Mouse (Mus musculus) testis, postnatal 14 days (tissue): ENCODE data around the gene Dok4.
"Not testable (repeated sequence)": the region's sequence is repeated elsewhere in the genome, so short reads cannot be mapped to it uniquely, and the experiment has no call there.

Experiments used
- DNase-seq: peaks from one replicate; pipeline ENCODE4 v3.0.0; 2021; ENCODE audit warnings: low spot score

Dok4 gene

DNA sequence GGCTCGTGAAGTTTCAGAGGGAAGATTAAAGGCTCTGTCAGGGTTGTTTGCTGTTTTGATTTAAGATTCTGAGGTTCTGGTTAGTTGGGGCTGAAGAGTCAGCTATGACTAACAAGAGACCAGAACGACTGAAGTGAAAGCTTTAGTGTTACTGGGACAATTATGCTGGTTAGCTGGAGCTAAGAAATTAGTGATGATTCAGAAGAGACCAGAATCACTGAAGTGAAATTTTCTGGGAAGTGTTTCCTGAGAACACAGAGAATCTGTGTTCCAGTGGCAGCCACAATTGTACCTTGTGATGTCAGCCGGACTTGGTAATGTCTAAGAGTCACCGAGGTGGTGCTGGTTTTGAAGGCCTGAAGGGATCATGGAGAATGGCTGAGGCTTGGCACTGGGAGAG, 4.6 kb upstream of the Dok4 start:
- DNase-seq = no peak

DNA sequence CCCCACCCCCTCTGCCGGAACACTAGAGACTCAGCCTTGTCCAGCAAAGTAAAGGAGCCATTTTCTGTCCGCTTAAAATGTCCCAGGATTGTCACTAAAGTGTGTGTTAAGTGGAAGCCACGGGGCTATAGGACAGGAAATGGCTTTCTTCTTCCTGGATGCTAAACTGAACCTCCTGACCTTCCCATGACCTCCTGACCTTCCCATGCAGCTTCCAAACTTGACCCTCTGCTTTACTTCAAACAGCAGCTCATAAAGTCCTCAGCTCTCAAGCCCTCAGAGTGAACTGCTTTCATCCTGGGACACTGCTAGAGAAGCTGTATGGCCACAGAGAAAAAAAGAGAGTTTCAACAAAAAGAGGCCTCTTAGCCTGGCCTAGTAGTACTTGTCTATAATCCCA, 690 bp upstream of the Dok4 start:
- DNase-seq = no peak

DNA sequence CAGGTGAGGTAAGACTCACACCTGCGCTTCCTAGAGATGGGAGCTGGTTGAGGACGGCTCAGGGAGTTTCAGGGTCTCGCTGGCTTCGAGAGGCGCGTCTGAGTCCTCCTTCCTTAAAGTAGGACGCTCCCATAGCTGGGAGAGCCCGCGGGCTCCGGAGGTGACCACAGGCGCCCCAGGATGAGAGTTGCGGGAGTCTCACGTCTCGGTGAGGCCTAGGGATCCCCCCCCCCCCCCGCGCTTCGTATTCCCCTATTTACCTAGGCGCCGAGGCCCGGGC, 319 bp downstream of the Dok4 start:
- no peak for DNase-seq

DNA sequence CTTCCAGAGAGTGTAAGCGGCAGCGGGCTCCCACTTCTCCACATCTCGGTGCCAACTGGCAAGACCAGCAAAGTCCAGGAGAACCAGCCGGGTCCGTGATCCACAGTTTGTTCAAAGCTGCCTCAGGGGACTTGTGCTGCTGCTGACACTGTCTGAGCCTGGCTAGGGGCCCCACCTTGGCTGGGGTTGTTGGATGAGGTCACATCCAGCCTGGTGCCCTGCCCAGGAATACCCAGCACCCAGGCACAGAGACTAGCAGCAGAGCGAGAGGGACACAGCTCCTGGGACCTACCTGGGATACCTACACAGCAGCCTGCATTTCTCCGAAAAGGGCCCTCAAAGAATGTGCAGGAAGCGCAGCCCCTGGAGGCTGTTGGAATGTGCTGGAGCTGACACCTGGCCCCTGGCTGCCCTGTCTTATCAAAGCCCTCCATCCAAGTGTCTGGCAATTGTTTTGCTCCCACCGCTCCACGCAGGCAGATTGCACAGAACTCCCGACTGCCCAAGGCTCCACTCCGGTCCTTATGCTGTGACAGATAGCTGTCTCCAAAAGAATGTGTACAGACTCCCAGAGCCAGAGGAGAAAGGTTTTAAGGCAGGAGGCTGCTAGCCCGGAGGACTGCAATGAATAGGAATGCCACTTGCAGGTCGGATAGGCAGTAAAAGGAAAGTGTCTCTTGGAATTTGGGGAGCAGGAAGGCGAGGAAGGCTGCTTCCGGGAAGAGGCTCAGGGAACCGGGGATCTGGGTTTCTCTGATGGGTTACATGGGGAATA, 847 bp downstream of the Dok4 start:
- DNase-seq = no peak

DNA sequence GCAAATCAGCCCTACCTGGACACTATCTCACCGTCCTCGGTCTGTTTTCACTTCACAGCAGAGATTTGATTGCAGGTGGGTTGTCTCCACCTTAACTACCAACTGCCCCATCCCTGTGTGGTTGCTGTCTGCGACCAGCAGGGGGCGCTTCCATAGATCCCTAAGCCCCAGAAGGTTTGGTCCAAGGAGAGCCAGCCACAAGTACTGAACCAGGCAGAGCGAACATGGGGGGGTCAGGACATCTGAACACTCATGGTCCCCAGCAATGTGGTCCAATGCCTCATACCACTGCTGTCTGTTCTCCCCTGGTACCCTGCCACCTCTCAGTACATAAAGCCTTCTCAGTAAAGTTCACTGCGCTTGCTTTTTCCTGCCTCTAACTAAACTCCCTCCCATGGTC, 1.8 kb downstream of the Dok4 start:
- DNase-seq = peak; percentile 63

DNA sequence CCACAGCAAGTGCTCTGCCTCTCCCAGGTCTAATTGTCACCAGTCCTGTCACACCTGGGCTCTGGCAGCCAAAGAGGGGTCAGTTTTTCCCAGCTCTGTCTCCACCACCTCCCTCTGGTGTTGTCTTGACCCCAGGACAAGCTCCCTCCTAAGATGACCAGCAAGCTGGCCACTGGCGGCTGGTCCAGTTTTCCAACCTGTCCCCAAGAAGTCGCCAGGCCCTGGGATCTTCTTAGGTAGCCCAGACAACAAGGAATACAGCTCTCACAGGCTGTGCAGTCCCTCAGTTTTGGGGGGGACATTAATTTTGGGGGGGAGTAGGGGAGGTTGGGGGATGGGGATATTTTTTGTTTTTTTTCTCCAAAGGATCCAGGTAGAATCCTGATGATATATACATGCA, 3.6 kb downstream of the Dok4 start:
- DNase-seq = no peak

DNA sequence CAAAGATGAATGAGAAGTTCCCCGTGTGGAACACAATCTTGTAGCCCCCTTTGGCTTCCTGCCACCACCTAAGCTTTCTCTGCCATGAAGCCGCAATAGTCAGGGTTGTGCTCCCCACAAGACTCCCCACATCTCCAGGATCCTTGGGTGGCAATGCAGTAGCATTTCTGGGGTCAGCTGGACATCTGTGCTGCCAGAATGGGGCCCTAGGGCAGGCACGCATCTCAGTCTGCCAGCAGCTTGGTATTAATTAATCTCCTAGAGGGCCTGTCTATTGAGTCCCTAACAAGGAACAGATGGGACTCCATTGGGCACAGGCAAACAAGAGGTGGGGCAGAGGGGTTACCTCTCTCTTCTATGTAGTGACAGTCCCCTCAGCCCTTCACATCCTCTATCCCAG, 4.0 kb downstream of the Dok4 start:
- DNase-seq = no peak

DNA sequence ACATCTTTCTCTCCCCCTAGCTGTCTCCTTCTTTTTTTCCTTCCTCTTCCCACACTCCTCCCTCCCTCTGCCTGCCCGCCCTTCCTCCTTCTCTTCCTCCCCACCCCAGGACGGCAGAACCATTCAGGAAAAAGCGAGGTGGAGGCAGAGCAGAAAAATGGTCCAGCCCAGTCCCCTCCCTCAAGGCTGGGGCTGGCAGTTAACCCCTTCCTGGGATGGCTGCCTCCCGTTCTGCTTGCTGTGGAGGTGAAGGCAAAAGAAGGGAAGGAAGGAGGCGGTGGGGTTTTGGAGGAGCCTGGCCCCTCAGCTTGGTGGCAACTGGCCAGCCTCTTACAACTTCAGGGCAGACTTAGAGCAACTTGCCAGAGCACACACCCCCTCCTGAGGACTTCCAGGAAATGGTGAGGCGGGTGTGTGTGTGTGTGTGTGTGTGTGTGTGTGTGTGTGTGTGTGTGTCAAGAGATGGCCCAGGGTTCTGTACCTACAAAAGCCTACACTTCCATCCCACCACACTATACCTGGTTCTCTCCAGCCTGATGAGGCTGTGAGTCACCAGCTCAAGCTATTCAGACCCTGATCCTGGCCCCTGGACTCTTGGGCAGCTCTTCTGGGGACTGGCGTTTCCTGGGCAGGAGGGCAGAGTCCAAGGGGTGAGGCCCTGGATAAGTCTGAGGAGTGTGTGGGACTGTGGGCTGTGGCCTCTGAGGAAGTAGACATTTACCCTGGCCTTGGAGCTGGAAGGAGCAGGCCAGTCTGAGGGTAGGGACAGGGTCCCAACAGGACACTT, 4.8 kb downstream of the Dok4 start:
- peak; percentile 36 for DNase-seq

DNA sequence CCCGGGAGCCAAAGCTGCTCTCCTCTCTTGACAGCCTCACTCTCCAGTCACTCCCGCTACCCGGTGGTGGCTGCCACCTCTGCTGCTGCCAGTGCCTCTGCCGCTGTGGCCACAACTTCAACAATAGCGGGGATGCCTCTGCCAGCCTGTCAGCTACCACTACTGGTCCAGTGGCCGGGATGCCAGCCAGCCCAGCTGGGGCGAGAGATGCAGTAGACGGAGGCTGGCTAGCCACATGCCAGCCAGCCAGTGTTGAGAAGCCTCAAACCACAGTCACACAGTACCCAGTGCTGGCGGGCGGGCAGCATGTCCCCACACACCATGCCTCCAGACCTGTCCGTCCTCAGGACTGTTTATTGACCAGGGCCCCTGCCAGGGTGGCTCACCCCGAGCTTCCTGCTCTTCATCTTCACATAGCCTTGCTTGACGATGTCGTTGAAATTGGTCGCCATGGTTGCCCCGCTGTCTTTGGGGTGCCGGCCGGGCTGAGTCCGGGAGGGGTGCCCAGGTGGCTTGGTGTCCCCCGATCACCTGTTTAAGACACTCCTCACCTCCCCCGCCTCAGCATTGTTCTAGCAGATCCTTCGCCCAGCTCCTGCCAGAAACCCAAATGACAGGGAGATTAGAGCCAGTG, 5.5 kb downstream of the Dok4 start:
- no peak for DNase-seq

DNA sequence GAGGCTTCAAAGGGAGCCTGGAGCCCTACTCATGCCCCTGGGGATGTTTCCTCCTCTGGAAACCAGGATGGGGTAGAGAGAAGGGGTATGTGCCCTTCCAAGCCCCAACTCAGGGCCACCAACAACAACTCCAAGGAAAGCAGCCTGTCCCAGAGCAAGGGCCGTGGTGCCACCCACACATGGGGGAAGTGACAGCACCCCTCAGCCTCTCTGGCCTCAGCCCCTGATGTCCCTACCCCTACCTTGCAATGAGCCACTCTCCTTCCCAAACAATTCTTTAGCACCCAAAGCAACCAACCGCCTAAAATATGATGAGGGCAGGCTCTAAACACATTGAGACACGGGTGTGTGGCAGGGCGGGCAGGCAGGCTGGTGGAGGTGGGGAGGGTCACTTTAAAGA, 6.1 kb downstream of the Dok4 start:
- DNase-seq = no peak

DNA sequence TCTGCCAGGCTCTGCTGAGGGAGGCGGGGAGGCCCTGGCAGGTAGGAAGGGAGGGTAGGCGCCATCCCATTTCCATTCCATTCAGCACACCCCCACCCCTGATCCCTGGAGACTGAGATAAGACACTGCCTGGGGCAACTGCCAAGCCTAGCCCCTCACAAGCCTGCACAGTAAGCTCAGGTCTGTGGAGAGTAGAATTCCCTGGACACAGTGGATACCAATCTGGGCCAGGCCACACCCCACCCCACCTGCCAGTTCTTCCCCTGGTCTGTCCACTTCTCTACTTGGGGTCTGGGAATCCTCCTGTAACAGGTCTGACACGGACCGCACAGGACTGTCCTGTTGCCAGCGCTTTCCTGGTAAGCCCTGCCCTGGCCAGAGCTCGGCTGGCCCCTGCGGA, 7.0 kb downstream of the Dok4 start:
- DNase-seq = no peak

DNA sequence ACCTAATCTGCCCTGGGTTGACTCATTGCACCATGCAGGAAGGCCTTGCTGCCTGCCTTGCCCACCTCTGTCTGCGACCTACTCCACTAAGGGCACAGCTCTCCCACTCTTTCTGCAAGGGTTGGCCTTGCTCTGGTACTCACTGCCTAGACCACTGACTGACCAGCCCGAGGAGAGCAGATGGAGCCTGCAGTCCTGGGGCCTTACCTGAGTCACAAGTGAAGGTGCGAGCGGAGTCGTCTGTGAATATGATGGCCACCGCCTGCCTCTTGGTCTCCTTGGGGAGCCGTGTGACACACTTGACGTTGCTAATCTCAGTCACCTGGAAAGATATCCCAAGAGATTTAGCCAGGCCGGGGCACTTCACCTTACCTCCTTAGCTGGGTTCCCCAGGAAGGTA, 9.2 kb downstream of the Dok4 start:
- DNase-seq = no peak

DNA sequence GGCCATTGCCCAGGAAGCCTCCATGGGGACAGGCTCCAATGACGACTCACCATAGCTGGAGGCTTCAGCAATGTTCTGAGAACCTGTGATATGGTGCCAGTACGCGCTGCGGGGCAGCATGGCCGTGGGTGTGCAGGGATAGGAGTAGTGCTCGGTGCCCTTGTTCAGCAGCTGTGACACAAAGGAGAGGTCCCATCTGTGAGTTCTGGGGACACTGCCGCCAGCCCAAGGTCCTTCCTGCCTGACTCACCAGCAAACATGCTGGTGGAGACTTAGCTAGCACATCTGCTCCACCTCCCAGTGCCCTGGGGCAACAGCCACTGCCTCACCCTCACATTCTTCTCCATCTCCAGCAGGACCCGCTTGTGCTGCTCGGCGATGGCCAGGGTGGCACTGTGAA, 10.8 kb downstream of the Dok4 start:
- DNase-seq = no peak

DNA sequence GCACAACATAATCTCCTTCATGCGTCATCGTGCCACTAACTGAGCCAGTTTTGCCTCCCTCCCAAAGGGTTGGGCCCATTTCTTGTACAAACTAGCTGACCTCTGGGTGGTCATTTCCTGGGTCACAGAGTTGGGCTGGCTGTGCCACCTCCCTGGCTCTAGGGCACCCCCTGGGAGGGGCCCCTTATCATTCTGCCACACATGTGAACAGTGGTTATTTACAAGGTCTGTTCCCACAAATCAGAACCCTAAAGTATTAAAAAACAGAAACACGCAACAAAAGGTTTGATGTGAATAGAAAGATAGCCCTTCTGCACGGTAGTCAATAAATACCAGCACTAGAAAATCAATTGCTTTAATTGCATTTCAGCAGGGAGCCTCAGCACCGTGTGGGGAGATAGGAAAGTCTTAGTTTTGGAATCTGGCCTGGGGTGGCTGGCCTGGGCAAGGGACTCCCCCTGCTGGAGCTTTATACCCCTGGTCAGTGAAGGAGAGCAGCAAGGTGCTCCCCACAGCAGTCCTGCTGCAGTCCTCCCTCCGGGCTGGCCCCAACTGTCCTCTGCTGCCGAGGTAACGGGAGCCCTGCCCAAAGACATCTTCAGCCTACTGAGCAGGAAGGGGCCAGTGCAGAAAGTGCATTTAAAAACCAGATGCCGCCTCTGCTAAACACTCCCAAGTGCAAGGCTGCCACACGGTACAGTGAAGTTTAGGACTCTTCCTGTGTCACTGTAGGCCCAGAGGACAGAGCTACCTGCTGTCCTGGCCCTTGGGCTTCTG, 12.0 kb downstream of the Dok4 start:
- DNase-seq = no peak

DNA sequence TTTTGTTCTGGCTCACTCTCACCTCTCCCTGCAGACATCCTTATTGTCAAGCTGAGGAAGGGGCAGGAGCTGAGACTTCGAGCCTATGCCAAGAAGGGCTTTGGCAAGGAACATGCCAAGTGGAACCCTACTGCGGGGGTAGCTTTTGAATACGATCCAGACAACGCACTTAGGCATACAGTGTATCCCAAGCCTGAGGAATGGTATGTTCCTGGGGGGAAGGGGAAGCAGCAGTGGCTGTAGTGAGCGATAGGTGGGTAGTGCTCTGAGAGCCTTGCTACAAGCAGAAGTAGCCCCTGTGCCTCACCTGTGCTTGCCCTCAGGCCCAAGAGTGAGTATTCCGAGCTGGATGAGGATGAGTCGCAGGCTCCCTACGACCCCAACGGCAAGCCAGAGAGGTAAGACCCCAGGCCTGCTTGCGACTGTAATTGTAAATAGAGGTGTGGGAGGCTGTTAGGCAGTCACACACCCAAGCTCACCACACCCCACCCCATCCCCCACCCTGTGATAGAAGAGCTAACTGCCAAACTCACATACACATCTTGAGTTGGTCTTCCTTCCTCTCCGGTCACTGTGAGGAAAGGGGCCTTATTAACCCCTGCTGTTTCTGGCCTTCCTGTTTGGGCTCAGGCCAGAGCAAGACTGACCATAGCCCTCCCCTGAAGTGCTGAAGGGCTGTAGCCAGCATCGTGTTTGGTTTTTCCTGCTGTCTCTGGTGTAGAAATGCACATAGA, 13.5 kb downstream of the Dok4 start:
- DNase-seq = no peak

DNA sequence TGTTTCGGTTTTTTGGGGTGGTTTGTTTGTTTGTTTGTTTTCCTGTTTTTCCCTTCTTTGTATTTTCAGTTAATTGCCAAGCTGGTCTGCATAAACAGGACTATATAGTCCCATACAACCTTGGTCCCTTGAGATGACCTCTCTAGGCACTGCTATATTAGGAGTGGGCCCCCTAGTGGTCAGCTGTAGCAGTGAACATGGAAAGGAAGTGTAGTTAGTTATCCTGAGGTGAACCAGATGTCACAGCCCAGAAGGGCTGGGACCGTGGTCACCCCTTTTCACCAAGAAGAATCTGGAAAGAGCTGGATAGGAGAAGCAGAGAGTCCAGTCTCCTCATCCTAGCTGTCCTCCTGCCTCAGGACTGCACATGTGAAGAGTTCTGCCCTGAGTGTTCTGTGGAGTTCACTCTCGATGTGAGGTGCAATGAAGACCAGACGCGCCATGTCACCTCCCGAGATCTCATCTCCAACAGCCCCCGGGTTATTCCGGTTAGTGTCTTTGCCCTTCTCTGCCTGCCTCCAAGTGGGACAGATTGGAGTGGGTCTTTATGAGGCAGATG, 14.7 kb downstream of the Dok4 start:
- no peak for DNase-seq

DNA sequence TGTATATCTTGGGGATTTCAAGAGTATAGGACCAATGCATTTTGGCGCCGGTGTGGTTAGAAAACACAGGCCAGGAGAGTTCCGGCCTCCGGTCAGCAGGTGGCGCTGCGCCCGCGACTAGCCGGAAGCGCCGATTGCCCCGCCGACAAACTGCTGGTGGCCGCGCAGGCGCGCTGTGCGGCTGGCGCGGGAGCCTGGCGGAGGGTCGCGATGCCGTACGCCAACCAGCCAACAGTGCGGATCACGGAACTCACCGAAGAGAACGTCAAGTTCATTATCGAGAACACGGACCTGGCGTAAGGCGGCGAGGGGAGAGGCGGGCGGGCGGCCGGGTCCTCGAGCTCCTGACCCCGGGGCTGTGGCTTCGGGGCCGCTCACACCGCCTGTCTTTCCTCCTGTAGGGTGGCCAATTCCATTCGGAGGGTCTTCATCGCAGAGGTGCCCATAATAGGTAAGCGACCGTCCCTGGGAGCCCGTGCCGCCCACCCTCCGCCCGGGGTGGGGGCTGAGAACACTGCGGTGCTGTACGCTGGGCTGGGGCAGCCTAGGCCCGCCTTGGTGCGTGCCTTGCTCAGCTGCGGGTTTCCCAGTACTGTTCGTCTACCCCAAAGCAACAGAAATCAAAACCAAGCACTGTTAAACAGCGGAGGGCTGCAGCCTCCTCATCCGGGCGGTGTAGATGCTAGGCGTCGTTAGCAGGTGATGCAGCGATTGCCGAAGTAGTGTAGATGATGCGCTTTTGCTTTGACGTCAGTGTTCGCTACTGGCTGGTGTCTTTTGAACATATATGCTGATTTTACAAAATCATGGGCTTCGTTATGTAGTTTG, 18.6 kb downstream of the Dok4 start, which contains the start of gene Polr2c:
TSS of gene Polr2c (plus strand) at position 105 of the 828 bp plus-strand sequence.
- peak; percentile 88 for DNase-seq

DNA sequence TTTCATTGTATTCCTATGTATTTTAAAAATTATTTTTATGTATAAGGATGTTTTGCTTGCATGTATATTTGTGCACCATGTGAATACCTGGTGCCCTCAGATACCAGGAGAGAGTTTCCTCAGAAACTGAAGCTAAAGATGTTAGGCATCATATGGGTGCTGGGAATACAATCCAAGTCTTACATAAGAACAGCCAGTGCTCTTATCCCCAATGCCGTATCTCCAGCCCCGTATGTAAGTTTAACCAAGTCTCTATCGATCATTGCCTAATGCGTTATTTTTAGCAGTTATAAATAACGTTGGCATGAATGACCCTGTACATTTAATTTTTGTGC, 19.2 kb downstream of the Dok4 start:
- no peak for DNase-seq

DNA sequence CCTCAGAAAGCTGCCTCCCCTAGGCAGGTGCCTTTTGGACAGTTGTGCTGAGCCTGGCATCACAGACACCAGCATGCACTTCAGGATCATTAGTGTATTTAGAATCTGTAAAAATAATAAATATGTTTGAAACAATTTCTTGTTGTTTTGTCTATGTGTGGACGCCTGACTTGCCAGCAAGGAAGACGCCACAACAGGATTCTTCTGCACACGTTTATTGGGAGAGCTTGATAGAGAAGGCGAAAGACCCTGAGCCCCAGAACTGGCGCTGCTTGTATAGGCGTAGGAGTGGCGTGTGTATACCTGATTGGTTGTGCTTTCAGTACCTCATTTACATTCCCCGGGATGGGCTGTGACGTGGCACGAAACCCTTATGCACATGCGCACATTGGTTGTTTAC, 21.4 kb downstream of the Dok4 start:
- not testable (repeated sequence) for DNase-seq

DNA sequence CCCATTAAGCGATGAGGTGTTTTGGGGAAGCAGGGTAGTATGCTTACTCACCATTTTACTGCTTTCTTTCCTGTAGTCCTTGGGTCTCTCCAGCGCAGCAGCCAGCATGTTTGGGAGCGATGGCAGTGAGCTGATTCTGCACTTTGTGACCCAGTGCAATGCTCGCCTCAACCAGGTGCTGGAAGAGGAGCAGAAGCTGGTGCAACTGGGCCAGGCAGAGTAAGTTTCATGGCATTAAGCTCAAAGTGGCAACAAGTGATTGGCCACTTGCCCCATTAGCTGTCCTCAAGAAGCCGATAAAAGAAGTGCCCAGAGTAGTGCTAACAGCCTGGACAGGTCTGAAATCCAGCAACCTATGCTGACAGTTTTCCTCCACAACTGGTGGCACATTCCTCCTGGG, 26.1 kb downstream of the Dok4 start:
- no peak for DNase-seq

DNA sequence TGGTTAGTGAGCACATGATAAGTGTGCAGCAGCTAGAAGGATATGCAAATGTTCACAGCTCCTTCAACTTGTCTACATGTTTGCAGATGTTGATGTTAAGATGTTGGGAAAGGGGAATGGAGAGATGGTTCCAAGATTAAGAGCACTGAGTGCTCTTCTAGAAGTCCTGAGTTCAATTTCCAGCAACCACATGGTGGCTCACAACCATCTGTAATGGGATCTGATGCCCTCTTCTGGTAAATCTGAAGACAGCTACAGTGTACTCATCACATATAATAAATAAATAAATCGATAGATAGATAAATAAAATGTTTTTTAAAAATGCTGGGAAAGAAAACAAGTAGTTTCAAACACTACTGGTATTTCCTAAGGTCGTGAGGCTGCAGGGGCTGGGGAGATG, 34.9 kb downstream of the Dok4 start:
- DNase-seq = no peak
